ENCODE assay signal across 16 mouse cellular contexts in genomic region chr4:155325773-155326172, GRCm38 (mm10).
DNase-seq lines count a peak whose midpoint lies in the region.
"Had no signal": no experiment of that assay in that cellular context is flagged by ENCODE, and none has a peak within 500 bp of the region (broad histone marks: within the 10 kb centered on the region; RNA-seq: fewer than 3 reads in every experiment).

No protein-coding gene starts in this region.

- DNase-seq in retina, adult 2 months (ENCODE audit: low read depth, low spot score), result peak; percentile 76
- no peak for DNase-seq in retina, embryonic 14.5 days (ENCODE audit: low spot score)
- peak; percentile 50 for DNase-seq in retina, postnatal 1 day
- DNase-seq in retina, postnatal 7 days (ENCODE audit: low read depth, low spot score), result peak; percentile 61
- peak; percentile 44 for DNase-seq in yolk sac, embryonic 10.5 days (ENCODE audit: low spot score)
- no peak for DNase-seq in cerebellum, adult 9-11 months
- no peak for DNase-seq in cerebellum, adult 9-10 months
- DNase-seq in spleen, adult 18-20 months, result no peak
- DNase-seq: adrenal gland, adult 2 months; adrenal gland, adult 8-10 months; adrenal gland, postnatal 10 days; adrenal gland, postnatal 14 days; adrenal gland, postnatal 25 days; adrenal gland, postnatal 36 days; B cell, adult 2 months; cerebellum, adult 11 months had no signal

Comparison
In these comparisons a context has a peak if more than half of its experiments do, and no peak if none do; other contexts are left out.
1. DNase-seq: peak in retina, adult 2 months (single experiment), retina, postnatal 1 day (single experiment), retina, postnatal 7 days (single experiment) and yolk sac, embryonic 10.5 days (single experiment); none in retina, embryonic 14.5 days (single experiment), cerebellum, adult 9-11 months (single experiment), cerebellum, adult 9-10 months (single experiment) and spleen, adult 18-20 months (0 of 2).